Mouse (Mus musculus): ENCODE measurements around the gene Fev.

- no peak for TF ChIP-seq CTCF (IDR thresholded peaks at IDR 0.05; ENCODE audit: low read depth)
- no peak for TF ChIP-seq EP300 (optimal IDR thresholded peaks at IDR 0.05)
Measured at GRCm38 (mm10) chr1:74882828-74883227, 2.4 kb downstream of the Fev start.
